Mouse (Mus musculus): ENCODE data around the gene Lama4.
A peak's percentile ranks its signal among the peaks of the same experiment; 100 is the strongest.

Lama4 gene

GRCm38 (mm10) chr10:38965075-38965781 lies at the start of gene Lama4:
TSS of gene Lama4 (plus strand) at chr10:38965515.
- DNase-seq (ENCODE audit: extremely low read depth, low read depth, low spot score): no peak

- DNase-seq (ENCODE audit: extremely low read depth, low read depth, low spot score): no peak
Measured at GRCm38 (mm10) chr10:38916027-38916617, 49.2 kb upstream of the Lama4 start.

- DNase-seq (ENCODE audit: extremely low read depth, low read depth, low spot score): peak; percentile 16
Measured at GRCm38 (mm10) chr10:38928940-38929697, 36.2 kb upstream of the Lama4 start.

- DNase-seq (ENCODE audit: extremely low read depth, low read depth, low spot score): no peak
Measured at GRCm38 (mm10) chr10:38944701-38945100, 20.6 kb upstream of the Lama4 start.

GRCm38 (mm10) chr10:38961920-38962319 lies 3.4 kb upstream of the Lama4 start:
- no peak for DNase-seq (ENCODE audit: extremely low read depth, low read depth, low spot score)

GRCm38 (mm10) chr10:38964719-38965074 lies 618 bp upstream of the Lama4 start:
- DNase-seq (ENCODE audit: extremely low read depth, low read depth, low spot score): no peak

DNA sequence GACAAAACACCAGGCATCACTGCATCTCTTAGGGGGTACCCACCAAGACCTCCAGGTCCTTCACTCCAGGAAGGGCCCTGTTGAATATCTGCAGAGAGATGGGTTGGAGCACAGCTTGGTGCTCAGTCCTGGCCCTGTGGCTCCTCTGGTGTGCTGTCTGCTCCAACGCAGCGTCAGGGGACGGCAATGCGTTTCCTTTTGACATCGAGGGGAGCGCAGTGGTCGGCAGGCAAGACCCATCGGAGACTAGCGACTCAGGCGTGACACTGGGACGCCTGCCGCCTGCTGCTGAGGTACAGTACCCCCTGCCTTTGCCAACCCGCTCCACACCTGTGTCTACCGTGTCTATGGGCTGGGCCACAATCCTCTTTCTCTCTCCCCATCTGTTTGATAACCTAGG lies 542 bp downstream of the Lama4 start:
- no peak for DNase-seq (ENCODE audit: extremely low read depth, low read depth, low spot score)

DNA sequence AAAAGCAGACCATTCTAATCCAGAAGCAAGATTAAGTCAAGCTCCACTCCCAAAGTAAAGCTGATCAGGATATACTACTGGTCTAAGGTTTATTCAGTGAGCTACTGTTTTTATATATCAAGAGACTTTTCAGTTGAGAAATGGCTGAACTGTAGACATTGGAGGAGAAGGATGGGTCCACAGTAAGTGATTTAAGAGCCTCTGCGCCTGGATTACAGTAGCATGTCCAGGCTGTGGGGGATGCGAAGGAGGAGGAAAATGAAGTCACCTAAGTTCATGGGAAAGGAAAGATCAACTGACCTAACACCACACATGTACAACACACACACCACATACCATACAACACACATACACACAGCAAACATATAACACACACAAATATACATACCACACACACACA lies 1.3 kb downstream of the Lama4 start:
- DNase-seq (ENCODE audit: extremely low read depth, low read depth, low spot score): no peak

- no peak for DNase-seq (ENCODE audit: extremely low read depth, low read depth, low spot score)
Measured at GRCm38 (mm10) chr10:38968326-38969072, 3.2 kb downstream of the Lama4 start.

- DNase-seq (ENCODE audit: extremely low read depth, low read depth, low spot score): no peak
Measured at GRCm38 (mm10) chr10:38969543-38969942, 4.2 kb downstream of the Lama4 start.

DNA sequence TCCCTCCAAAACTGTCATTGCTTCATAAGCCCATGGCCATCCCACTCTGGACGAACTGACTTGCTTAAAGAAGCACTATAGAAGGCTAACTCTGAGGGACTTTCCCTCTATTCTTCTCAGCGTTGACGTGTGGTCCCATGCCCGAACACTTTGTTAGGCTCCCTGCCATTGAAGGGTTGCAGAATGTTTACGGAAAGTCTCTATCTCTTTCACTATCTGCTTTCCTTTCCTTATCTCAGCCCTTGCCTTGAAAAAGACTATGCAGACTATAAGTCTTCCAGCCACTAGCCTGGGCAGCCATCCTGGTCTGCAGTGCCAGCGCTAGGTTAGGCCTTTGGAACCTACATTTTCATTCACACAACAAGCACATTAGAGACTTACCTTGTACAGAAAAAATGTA lies 4.7 kb downstream of the Lama4 start:
- no peak for DNase-seq (ENCODE audit: extremely low read depth, low read depth, low spot score)

DNA sequence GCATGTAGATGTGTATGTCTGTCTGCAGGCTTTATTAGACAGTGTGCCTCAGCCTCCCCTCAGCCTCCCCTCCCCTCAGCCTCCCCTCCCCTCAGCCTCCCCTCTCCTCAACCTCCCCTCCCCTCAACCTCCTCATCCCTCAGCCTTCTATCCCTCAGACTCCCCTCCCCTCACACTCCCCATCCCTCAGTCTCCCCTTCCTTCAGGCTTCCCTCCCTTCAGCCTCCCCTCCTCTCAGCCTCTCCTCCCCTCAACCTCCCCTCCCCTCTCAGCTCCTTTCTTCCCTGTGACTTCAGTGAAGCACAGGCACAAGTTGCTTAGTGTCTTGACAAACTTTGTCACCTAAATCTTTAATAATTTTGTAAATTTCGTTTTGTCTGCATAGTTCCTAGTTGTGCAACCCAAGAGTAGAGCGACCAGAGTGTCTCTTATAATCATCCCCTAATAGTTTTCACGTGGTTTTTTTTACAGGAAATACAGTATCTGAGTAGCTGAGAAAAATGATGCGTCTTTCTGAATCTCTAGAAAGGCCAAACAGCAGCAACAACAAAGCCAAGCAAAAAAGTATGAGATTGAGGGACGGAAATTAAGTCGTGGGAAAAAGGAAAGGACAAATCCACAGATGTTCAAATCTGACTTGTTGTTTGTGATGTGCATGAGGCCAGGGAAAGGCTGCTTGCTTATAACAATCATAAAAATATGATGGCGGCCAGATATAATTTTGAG lies 7.1 kb downstream of the Lama4 start:
- DNase-seq (ENCODE audit: extremely low read depth, low read depth, low spot score): no peak

- DNase-seq (ENCODE audit: extremely low read depth, low read depth, low spot score): no peak
Measured at GRCm38 (mm10) chr10:38973016-38973415, 7.7 kb downstream of the Lama4 start.

DNA sequence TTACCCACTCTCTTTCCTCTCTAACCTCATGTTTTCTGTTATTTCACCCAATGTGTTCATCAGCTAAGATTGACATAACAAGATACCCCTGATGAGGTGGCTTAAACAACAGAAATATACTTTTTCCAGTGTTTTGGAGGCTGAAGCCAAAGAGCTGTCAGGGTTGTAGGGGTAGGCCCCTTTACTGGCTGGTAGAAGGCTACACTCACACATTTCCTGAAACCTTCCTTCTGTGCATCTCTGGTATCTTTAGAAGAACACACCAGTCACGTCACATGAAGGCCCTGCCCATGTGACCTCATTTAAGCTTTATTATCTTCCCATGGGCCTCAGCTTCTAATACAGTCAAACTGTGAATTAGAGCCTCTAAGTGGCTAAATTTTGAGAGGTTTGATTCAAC lies 12.9 kb downstream of the Lama4 start:
- DNase-seq (ENCODE audit: extremely low read depth, low read depth, low spot score): no peak

DNA sequence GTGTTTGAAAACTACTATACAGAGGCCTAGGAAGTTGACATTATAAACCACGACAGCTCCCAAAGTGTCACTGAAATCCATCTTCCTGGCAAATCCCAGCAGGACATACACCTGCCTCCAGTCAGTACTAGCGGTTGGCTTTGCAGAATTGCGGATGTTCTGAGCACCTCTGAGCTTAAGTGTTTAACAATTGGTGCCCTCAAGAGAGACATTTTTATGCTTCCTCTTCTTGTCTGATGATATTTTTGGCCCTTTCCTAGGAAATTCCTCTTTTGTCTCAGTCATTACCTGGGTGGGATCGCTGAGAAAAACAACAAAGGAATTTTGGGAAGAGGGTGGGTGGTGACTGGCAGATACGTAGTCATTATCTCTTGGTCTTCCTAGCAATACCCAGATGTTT lies 14.4 kb downstream of the Lama4 start:
- DNase-seq (ENCODE audit: extremely low read depth, low read depth, low spot score): no peak

DNA sequence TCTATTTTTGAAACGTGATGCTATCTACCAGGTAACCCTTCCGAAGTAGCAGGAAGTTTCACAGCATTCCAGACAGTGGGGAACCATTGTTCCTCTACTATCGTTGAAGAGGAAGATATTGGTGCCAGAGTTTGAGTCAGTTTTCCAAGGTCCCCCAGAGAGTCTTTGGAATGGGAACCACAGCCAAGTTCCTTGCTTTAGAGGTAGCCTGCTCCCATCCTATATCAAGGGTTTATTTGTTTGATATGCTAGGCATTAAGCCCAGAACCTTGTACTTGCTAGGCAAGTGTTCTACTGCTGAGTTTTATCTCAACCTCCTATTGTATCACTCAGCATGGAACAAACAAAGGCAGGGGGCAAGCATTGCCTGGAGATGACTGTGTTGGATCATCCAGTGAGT lies 15.7 kb downstream of the Lama4 start:
- no peak for DNase-seq (ENCODE audit: extremely low read depth, low read depth, low spot score)

- no peak for DNase-seq (ENCODE audit: extremely low read depth, low read depth, low spot score)
Measured at GRCm38 (mm10) chr10:38984358-38985075, 19.2 kb downstream of the Lama4 start.

GRCm38 (mm10) chr10:38986053-38986452 lies 20.7 kb downstream of the Lama4 start:
- no peak for DNase-seq (ENCODE audit: extremely low read depth, low read depth, low spot score)

GRCm38 (mm10) chr10:38992827-38993226 lies 27.5 kb downstream of the Lama4 start:
- no peak for DNase-seq (ENCODE audit: extremely low read depth, low read depth, low spot score)

Measured in fat pad, adult 2 months (tissue).